ENCODE assay signal across 19 mouse cellular contexts in genomic region chr11:111202780-111203179, GRCm38 (mm10).
A peak's percentile ranks its signal among the peaks of the same experiment; 100 is the strongest.
DNase-seq lines count a peak whose midpoint lies in the region; ATAC-seq lines count a peak whose summit lies in the region.
"Had no signal": no experiment of that assay in that cellular context is flagged by ENCODE, and none has a peak within 500 bp of the region (broad histone marks: within the 10 kb centered on the region; RNA-seq: fewer than 3 reads in every experiment).

No protein-coding gene starts in this region.

- no peak for DNase-seq in thymus, postnatal 10 days (ENCODE audit: low spot score in 2 of 2)
- DNase-seq in heart, adult 8-10 months (ENCODE audit: low spot score) = no peak
- DNase-seq: adrenal gland, adult 8-10 months; adrenal gland, postnatal 14 days; adrenal gland, postnatal 36 days; cerebellum, adult 11 months; cerebellum, adult 18-20 months; cerebellum, adult 8-10 months; cerebellum, adult 9-11 months; cerebellum, postnatal 14 days; cerebellum, postnatal 36 days; embryo, embryonic 11 days had no signal

- peak; percentile 68 for ATAC-seq in granulocyte monocyte progenitor cell, adult 5-6 weeks (replicated peaks; ENCODE audit: poor library complexity, severe bottlenecking)
- 0 out of 2 replicates have a peak, but pooled peaks have one; percentile 21 for ATAC-seq in megakaryocyte progenitor cell, adult 5-6 weeks (replicated peaks; ENCODE audit: poor library complexity)
- ATAC-seq in cerebellum, adult (ENCODE audit: insufficient number of reproducible peaks, low FRiP score, low TSS enrichment) = no peak
- ATAC-seq: activated CD4-positive, CD25-positive, alpha-beta regulatory T cell, adult 4 months; forebrain, embryonic 14.5 days; forebrain, embryonic 16.5 days; Patski had no signal
